Mouse (Mus musculus): ENCODE data around the gene Btbd9.
"Not testable (repeated sequence)": the region's sequence is repeated elsewhere in the genome, so short reads cannot be mapped to it uniquely, and the experiment has no call there.

Gene Btbd9

DNA sequence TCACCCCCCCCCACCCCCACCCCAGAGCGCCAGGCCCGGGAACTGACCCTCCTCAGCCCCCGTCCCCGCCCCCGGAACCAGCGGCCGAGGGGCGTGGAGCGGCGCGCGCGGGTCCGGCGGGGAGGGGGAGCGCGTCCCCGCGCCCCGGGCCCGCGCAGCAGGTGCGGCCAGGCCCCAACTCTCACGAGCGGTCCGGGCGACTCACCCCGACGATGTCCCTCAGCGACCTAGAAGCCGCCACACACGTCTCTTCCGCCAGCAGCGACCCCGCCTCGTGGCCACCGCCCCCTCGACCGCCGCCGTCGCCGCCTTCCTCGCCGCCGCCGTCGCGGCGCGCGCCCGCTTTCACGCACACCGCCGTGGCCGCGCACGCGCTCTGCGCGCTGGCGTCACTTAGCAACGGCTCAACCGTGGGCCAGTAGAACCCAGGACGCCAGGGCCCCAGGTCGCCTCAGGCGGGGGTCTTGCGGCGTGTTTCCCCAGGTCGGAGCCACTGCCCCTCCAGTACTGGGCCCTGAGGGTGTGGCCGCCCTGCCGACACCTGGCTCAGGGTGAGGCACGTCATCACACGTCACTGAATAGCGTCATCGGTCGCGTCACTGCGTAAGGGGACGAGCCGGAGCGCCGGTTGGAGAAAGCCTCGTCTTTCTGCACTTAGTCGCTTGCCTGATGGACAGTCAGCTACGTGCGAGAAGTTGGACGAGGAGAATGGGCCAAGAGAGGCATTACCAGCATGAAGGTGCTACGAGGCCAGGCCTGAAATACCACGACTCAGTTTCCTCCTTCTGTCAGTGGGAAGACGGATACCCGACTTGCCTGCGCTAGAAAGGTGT, at the start of gene Btbd9:
Gene Btbd9, minus strand, starts transcription at position 548 of the 833 bp plus-strand sequence.
- DNase-seq (ENCODE audit: low spot score in 2 of 2) = peak; percentile 92 to 94

DNA sequence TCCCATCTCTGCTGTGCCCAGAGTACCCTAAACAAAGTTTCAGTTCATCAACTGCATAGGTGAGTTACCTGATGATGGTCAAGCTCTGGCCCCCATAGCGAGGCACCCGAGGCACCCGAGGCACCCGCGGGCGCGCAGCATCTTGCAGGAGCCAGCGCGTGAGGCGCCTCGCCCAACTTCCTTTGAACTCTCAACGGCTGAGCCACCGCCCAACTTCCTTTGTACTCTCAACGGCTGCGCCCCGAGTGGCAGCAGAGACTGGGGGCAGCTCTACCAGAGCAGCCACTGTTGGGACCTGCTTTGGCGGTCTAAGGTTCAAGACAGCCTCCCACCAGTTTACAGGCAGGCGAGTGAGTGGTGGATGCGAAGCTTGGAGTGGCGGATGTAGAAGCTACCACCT, 47.8 kb upstream of the Btbd9 start, which contains the start of gene Dnah8:
Gene Dnah8, plus strand, starts transcription at position 223 of the 400 bp plus-strand sequence.
- DNase-seq (ENCODE audit: low spot score in 2 of 2) = not testable (repeated sequence)

- no peak for DNase-seq (ENCODE audit: low spot score in 2 of 2)
Measured at GRCm38 (mm10) chr17:30623200-30623599, 46.9 kb upstream of the Btbd9 start.

- no peak for DNase-seq (ENCODE audit: low spot score in 2 of 2)
Measured at GRCm38 (mm10) chr17:30621450-30621849, 45.2 kb upstream of the Btbd9 start.

DNA sequence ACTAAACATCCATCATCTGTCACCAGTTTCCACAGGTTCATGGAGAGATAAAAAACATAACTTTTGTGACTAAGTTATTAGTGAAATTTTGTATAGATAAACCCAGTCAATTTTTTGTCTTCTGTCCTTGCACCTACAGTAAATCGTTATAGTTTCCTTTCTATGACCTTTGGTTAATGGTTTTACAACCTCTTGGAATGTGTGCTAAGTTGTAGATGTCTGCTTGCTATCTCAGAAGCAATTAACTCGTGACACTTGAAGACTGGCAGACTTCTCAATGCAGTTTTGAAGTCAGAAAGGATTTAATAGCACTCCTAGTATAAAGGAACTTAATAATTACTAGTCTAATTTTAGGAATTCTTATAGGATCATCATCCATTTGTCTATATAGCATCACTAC, 44.3 kb upstream of the Btbd9 start:
- no peak for DNase-seq (ENCODE audit: low spot score in 2 of 2)

GRCm38 (mm10) chr17:30619153-30619552, 42.9 kb upstream of the Btbd9 start:
- no peak for DNase-seq (ENCODE audit: low spot score in 2 of 2)

GRCm38 (mm10) chr17:30618136-30618891, 42.0 kb upstream of the Btbd9 start:
- no peak for DNase-seq (ENCODE audit: low spot score in 2 of 2)

- DNase-seq (ENCODE audit: low spot score in 2 of 2) = no peak
Measured at GRCm38 (mm10) chr17:30616203-30616602, 39.9 kb upstream of the Btbd9 start.

DNA sequence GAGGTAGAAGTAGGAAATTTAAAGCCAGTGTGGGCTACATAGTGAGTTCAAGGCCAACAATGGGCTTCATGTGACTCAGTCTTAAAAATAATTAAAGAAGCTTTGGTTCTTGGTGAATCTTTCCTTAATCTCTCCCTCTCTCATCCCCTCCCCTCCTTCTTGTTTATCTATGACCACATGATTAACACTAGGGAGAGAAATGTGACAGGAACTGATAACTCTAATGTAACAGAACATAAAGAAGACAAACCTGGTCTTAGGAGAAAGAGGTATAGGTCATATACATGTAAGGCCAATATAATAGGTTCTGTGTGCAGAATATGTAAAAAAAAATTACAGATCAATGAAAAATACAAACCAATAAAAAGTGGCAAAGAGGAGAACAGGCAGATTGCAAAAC, 37.1 kb upstream of the Btbd9 start:
- DNase-seq (ENCODE audit: low spot score in 2 of 2) = no peak

GRCm38 (mm10) chr17:30612075-30612859, 36.0 kb upstream of the Btbd9 start:
- DNase-seq (ENCODE audit: low spot score in 2 of 2) = peak; percentile 98

DNA sequence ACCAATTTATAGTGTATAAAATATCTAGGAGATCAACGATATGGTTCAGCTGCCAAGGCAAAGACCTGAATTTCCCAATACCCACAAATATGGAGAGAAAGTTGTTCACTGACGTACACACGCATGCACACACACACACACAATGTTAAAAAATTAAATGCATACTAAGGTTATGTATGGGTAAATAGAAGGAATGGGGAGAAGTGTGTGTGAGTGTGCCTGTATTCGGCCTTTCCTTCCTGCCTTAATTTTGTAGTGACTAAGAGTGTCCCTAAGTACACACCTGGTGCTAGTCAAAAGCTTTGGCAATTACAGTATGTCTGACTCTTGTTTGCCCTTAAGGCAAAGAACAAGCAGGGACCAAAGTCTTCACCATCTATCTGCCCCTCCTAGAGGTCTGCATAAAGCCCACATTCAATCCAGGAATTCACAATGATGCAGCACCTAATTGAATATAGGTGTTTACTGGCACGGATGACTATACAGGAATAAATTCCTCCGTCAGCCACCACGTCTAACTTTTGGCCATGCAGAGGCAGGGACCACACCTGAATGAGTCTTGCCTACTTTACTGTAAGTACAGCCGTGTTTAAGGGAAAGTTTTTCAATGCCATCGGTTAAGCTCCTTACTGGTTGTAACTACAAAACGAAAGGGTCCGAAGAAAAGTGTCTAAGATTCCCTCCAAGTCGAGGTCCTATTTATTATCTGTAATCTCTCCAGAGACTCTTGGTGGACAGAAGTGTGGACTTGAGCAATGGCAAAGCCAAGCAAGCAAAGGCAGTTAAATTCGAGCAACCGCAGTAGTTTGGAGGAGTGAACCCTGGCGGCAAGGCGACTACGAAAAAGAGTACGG, 35.2 kb upstream of the Btbd9 start:
- no peak for DNase-seq (ENCODE audit: low spot score in 2 of 2)

DNA sequence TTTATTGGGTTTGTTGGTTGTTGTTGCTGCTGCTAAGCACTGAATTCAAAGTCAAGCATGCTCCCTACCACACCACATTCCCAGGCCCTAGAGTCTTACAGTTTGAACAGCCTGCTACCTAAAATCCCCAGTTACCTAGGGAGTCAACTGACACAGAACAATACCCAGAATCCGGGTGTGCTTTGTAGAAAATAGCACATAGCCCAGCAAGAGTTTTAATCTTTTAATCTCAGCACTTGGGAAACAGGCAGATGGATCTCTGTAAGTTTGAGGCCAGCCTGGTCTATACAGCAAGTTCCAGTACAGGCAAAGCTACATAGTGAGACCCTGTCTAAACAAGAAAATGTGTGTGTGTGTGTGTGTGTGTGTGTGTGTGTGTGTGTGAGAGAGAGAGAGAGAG, 34.5 kb upstream of the Btbd9 start:
- DNase-seq (ENCODE audit: low spot score in 2 of 2) = no peak

GRCm38 (mm10) chr17:30609980-30610307, 33.7 kb upstream of the Btbd9 start:
- no peak for DNase-seq (ENCODE audit: low spot score in 2 of 2)

- DNase-seq (ENCODE audit: low spot score in 2 of 2) = no peak
Measured at GRCm38 (mm10) chr17:30609305-30609979, 33.2 kb upstream of the Btbd9 start.

DNA sequence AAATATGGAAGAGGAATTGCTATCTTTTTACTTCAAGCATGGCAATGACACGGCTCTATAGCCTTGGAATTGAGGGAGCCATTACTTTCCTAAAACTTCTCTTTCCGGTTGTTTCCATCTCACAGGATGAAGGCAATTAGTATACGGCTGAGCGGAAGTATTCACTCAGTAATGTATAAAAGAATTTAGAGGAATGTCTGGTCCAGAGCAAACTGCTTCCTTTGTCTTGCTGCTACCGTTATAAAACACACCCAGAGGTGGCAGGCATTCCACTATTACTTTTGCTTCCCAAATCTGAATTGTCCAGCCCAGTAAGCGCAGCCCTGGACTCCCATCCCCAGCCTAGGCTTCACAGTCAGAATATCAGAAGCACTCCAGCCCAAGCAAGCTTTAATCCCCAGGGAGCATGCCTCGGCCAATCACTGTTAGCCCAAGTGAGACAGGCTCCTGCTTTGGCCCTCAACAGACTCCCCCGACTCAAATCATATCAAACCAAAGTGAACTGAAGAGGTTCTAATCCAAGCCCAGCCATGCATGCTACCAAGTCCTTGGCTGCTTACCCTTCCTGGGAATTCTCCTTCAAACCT, 31.7 kb upstream of the Btbd9 start:
- DNase-seq (ENCODE audit: low spot score in 2 of 2) = no peak

- no peak for DNase-seq (ENCODE audit: low spot score in 2 of 2)
Measured at GRCm38 (mm10) chr17:30607330-30607729, 31.0 kb upstream of the Btbd9 start.

- no peak for DNase-seq (ENCODE audit: low spot score in 2 of 2)
Measured at GRCm38 (mm10) chr17:30606634-30607081, 30.4 kb upstream of the Btbd9 start.

DNA sequence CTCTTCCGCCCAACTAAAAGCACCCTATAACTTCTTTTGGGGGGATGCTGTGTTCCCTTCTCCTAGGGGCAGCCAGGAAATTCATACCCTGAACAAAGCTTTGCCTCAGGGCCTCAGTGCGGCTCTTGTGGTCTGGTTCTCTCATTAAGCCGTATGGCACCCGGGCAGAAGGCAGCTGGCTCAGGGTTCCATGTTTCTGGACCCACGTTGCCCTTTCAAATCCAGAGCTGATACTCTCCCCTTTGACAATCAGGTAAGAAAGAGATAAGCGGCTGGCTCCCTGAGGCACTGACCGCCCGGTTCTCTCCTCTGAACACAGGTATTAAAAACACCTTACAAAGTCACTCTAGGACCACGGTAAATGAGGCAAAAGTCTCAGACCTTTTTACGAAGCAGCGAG, 29.9 kb upstream of the Btbd9 start:
- no peak for DNase-seq (ENCODE audit: low spot score in 2 of 2)

GRCm38 (mm10) chr17:30605001-30605400, 28.7 kb upstream of the Btbd9 start:
- DNase-seq (ENCODE audit: low spot score in 2 of 2) = no peak

- no peak for DNase-seq (ENCODE audit: low spot score in 2 of 2)
Measured at GRCm38 (mm10) chr17:30604296-30604695, 28.0 kb upstream of the Btbd9 start.
